Mouse (Mus musculus) forebrain, embryonic 16.5 days (tissue): ENCODE results near the gene Chst11. TPM values are rescaled to one million over a fixed set of nuclear protein-coding genes. Genes with fewer than 3 reads are reported as not detected.
"Not testable (repeated sequence)": the region's sequence is repeated elsewhere in the genome, so short reads cannot be mapped to it uniquely, and the experiment has no call there.

Experiments used
- ATAC-seq: fragments of 200-750 bp; cut with Nextera tagmentation; 2 replicates; pipeline ENCODE4 v1.8.0; 2017; ENCODE audit warnings: mild to moderate bottlenecking, moderate library complexity
- H3K27ac ChIP-seq: fragments of 300-500 bp; sonication (generic); 2 replicates; pipeline ENCODE4 v1.5.1; 2014; ENCODE audit warnings: low read length, control low read depth
- H3K27me3 ChIP-seq: fragments of 300-500 bp; sonication (generic); replicated peaks from 2 replicates; pipeline ENCODE4 v1.6.1; 2014; ENCODE audit warnings: low read length; ENCODE audit not compliant: control insufficient read depth, insufficient read depth
- H3K36me3 ChIP-seq: fragments of 300-500 bp; sonication (generic); 2 replicates; pipeline ENCODE4 v1.6.1; 2014; ENCODE audit not compliant: control insufficient read depth, insufficient read depth
- H3K4me1 ChIP-seq: fragments of 300-500 bp; sonication (generic); replicated peaks from 2 replicates; pipeline ENCODE4 v1.6.1; 2014; ENCODE audit warnings: low read length; ENCODE audit not compliant: control insufficient read depth, insufficient read depth
- H3K4me2 ChIP-seq: fragments of 300-500 bp; sonication (generic); 2 replicates; pipeline ENCODE4 v1.6.1; 2014; ENCODE audit warnings: mild to moderate bottlenecking, low read length, control low read depth
- H3K4me3 ChIP-seq: fragments of 300-500 bp; sonication (generic); replicated peaks from 2 replicates; pipeline ENCODE4 v1.5.1; 2014; ENCODE audit warnings: mild to moderate bottlenecking, low read length, control low read depth
- H3K9ac ChIP-seq: fragments of 300-500 bp; sonication (generic); replicated peaks from 2 replicates; pipeline ENCODE4 v1.6.1; 2014; ENCODE audit warnings: low read depth, low read length, control low read depth
- H3K9me3 ChIP-seq: fragments of 300-500 bp; sonication (generic); 2 replicates; pipeline ENCODE4 v1.6.1; 2016; ENCODE audit warnings: low read length; ENCODE audit not compliant: control insufficient read depth
- WGBS: fragments of 180-500 bp; shearing (Covaris S2); extraction: QIAGEN DNeasy Blood & Tissue Kit; methylation state at CpG from one replicate; pipeline ENCODE4 v1.1.7; 2014; 5-methylcytosine and 5-hydroxymethylcytosine counted together
- polyA plus RNA-seq: library from polyadenylated mRNA; unstranded; fragments of >200 nt; fragmentation: Nextera tagmentation; extraction: Ambion mirVana; gene quantifications from 2 replicates; pipeline ENCODE4 v1.2.1, GENCODE M21; 2015

Chst11 gene
- polyA plus RNA-seq, 1 experiment from 2014 or later = 3.4 TPM

DNA sequence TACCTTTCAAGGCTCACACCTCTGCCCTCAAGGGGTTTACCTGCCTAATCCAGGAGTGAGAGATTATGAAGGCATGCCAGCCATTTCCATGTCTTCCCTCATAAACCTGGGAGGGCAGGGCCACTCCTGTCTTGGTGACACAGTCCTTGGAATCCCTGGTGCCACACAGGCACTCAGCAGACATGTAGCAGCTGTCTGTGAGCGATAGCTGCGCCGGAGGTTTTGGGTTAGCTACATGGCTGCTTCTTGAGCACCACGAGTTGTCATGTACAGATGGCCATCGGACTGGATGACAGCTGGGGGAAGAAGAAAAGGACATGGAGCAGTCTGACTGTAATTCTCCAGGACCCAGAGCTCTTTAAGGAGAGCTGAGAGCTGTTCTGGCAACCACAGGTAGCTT lies 129.3 kb downstream of the Chst11 start:
- H3K27me3 ChIP-seq = no peaks in the 10 kb centered on the region
- WGBS = 80% methylated on average over 5 of the region's 5 CpGs
- no peak overlapping the region for H3K27ac ChIP-seq
- no peak overlapping the region for H3K4me3 ChIP-seq
- H3K9ac ChIP-seq = no peak overlapping the region
- H3K36me3 ChIP-seq = no peaks in the 10 kb centered on the region
- ATAC-seq = no peak
- no peak overlapping the region for H3K4me2 ChIP-seq
- peaks cover 23% of the 10 kb centered on the region for H3K4me1 ChIP-seq
- no peaks in the 10 kb centered on the region for H3K9me3 ChIP-seq

DNA sequence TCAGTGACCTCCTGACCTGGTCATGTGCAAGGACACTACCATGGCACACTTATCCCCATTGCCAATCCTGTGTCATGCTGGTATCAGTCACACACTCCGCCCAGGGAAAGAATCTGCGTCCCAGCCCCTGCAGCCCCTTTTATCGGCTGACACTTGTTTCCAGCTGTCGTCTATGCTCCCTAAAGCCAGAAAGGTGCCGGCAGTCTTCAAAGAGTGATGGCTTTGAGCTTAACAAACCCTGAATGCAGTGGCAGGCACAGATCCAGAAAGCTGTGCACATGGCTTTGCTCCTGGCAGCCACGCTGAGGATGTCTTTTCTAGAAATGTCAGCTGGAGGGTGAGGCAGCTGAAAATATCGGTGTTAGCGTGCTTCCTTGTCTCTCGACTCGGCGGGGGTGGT lies 131.6 kb downstream of the Chst11 start:
- no peak for ATAC-seq
- H3K9me3 ChIP-seq = no peaks in the 10 kb centered on the region
- WGBS = 12% methylated on average over 11 of the region's 11 CpGs
- H3K27ac ChIP-seq = no peak overlapping the region
- no peaks in the 10 kb centered on the region for H3K36me3 ChIP-seq
- no peak overlapping the region for H3K9ac ChIP-seq
- no peak overlapping the region for H3K4me3 ChIP-seq
- H3K4me1 ChIP-seq = peaks cover 19% of the 10 kb centered on the region
- H3K27me3 ChIP-seq = no peaks in the 10 kb centered on the region
- H3K4me2 ChIP-seq = no peak overlapping the region

DNA sequence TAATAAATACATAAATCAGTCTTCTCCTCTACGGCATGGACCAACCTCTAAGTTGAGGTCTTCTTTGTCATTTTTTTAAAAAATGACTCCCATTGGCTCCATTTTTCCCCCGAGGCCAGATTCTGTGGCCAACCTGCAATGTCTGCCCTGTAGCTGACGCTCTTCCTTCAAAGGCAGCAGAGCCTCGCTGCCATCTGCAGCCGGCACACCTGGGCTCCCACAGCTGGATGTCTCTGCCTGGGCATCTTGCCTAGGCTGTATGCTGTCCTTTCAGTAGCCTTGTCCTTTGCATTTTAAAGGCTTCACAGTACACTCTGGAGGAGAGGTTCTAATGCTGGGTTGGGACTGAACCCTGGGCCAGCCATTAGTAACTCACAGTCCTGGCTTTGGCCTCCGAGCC lies 132.6 kb downstream of the Chst11 start:
- no peaks in the 10 kb centered on the region for H3K9me3 ChIP-seq
- no peak overlapping the region for H3K4me3 ChIP-seq
- H3K27ac ChIP-seq = no peak overlapping the region
- no peak overlapping the region for H3K9ac ChIP-seq
- H3K36me3 ChIP-seq = no peaks in the 10 kb centered on the region
- no peaks in the 10 kb centered on the region for H3K27me3 ChIP-seq
- WGBS = 82% methylated on average over 6 of the region's 6 CpGs
- peaks cover 13% of the 10 kb centered on the region for H3K4me1 ChIP-seq
- H3K4me2 ChIP-seq = no peak overlapping the region
- no peak for ATAC-seq

DNA sequence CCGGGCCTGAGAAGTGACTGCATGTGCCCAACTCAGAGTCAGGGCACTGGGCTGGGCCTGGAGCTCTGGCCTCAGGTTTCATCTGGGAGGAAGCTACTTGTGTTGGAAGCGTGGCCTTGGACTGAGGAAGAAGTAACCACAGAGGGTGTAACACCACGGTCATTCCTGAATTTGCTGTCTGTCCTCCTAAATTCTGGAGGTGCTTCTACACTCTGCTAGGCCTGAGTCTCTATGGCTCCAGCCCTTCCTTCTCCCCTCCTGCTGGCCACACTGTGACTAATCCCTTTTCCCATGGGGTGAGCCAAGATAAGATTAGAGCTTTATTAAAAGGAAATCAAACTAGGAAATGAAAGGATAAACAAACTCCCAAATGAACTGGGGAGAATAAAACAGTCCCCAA lies 133.3 kb downstream of the Chst11 start:
- Histone ChIP-seq H3K9ac (no peak overlapping the region), H3K4me2 (no peak overlapping the region), H3K36me3 (no peaks in the 10 kb centered on the region), H3K4me3 (no peak overlapping the region), H3K4me1 (peaks cover 13% of the 10 kb centered on the region), H3K27me3 (no peaks in the 10 kb centered on the region), H3K27ac (no peak overlapping the region), H3K9me3 (no peaks in the 10 kb centered on the region)
- 69% methylated on average over 3 of the region's 3 CpGs for WGBS
- ATAC-seq = no peak

DNA sequence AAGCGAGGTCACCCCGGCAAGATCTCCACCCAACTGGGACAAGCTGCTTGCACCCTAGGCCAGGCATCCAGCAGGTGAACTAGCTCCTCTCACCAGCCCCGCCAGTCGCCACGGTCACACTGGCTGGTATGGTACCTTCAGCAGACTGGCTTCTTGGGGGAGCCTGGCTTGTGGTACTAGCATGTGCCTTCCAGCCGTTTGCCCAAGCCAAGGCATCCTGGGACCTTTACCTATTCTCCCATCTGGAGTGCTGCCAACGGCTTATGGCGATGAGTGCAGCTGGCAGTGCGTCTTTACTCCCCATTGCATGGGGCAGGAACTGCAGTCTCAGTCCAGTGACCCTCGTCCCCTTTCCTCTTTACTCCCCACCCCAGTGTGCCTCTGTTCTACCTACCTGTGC lies 133.7 kb downstream of the Chst11 start:
- Histone ChIP-seq H3K4me1 (peaks cover 13% of the 10 kb centered on the region), H3K36me3 (no peaks in the 10 kb centered on the region), H3K9me3 (no peaks in the 10 kb centered on the region), H3K27ac (no peak overlapping the region), H3K4me2 (no peak overlapping the region), H3K27me3 (no peaks in the 10 kb centered on the region), H3K4me3 (no peak overlapping the region), H3K9ac (no peak overlapping the region)
- no peak for ATAC-seq
- WGBS = 55% methylated on average over 10 of the region's 10 CpGs

DNA sequence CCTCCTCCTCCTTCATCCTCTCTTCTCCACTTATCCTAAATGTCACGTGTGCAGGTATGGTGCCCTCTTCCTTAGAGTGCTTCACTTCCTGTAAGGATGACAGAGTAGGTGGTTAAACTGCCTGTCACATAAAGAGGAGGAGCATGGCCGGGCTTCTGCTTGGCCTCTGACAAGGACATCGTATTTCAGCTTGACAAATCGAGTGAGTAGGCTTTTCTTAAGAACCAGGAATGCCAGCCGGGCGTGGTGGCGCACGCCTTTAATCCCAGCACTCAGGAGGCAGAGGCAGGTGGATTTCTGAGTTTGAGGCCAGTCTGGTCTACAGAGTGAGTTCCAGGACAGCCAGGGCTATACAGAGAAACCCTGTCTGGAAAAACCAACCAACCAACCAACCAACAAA lies 134.2 kb downstream of the Chst11 start:
- H3K4me3 ChIP-seq, H3K9ac ChIP-seq, H3K4me2 ChIP-seq, H3K36me3 ChIP-seq, ATAC-seq, H3K27ac ChIP-seq, H3K9me3 ChIP-seq, H3K27me3 ChIP-seq: not testable (repeated sequence)
- H3K4me1 ChIP-seq = peaks cover 13% of the 10 kb centered on the region
- 91% methylated on average over 8 of the region's 8 CpGs for WGBS

DNA sequence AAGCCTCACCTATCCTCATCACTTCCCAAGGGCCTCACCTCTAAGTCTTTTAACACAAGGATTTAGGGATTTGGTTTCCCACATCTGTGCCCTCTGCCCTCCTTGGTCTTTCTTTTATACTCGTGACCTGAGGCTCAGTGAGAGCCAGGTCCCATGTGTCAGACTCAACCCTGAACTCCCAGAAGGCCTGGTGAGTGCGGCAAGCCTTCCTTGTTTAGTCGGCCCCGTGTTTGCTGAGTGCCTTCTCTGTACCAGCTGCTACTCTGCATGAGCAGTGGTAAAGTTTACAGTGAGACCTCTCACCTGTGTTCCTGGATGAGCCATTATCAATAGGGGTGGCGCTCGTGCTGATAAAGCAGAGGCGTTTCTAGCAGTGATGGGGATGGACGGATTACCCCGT lies 134.6 kb downstream of the Chst11 start:
- WGBS = 82% methylated on average over 9 of the region's 9 CpGs
- H3K4me1 ChIP-seq = peaks cover 13% of the 10 kb centered on the region
- H3K4me3 ChIP-seq = no peak overlapping the region
- no peak for ATAC-seq
- H3K27me3 ChIP-seq = no peaks in the 10 kb centered on the region
- H3K9ac ChIP-seq = no peak overlapping the region
- H3K36me3 ChIP-seq = no peaks in the 10 kb centered on the region
- H3K4me2 ChIP-seq = no peak overlapping the region
- H3K27ac ChIP-seq = no peak overlapping the region
- no peaks in the 10 kb centered on the region for H3K9me3 ChIP-seq

DNA sequence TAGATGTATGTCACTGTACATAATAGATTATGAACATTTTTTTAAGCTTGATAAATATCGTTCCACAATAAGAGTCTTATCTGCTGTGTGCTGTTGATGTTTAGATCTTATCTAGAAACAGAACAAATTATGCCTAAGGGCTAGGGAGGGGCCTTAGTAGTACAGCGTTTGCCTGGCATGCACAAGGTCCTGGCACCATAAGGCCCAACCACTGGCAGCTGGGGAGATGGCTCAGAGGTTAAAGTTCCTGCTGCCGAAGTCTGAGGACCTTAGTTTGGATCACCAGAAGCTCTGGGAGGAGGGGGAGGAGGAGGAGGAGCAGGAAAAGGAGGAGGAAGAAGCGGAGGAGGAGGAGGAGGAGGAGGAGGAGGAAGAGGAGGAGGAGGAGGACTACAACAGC lies 135.6 kb downstream of the Chst11 start:
- Histone ChIP-seq H3K36me3 (no peaks in the 10 kb centered on the region), H3K27ac (no peak overlapping the region), H3K9ac (no peak overlapping the region), H3K27me3 (no peaks in the 10 kb centered on the region), H3K4me1 (peaks cover 13% of the 10 kb centered on the region), H3K4me3 (no peak overlapping the region), H3K4me2 (no peak overlapping the region), H3K9me3 (no peaks in the 10 kb centered on the region)
- 80% methylated on average over 4 of the region's 4 CpGs for WGBS
- no peak for ATAC-seq

DNA sequence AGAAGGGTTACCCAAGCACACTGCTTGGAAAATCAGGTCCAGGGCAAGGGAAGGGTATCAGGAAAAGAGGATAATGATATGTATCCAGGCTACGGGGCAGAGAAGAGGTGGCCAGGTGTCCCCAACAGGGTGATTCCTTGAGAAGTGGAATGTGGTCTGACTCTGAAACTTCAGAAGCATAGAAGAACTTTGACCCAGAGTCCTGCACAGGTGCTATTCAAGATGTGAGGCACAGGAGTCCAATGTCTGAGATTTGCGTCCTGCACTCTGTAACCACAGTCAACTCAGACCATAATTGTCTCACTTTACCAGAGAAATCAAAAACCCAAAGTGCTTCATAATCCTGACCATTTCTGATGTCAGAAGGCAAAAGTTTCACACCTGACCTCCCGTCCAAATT lies 139.3 kb downstream of the Chst11 start:
- peaks cover 2% of the 10 kb centered on the region; the same call in 1 of the 2 replicates for H3K4me1 ChIP-seq
- no peak overlapping the region for H3K27ac ChIP-seq
- no peak overlapping the region for H3K4me3 ChIP-seq
- no peak overlapping the region for H3K9ac ChIP-seq
- H3K36me3 ChIP-seq = no peaks in the 10 kb centered on the region
- no peak for ATAC-seq
- no peaks in the 10 kb centered on the region for H3K27me3 ChIP-seq
- H3K9me3 ChIP-seq = no peaks in the 10 kb centered on the region
- 97% methylated on average over 3 of the region's 3 CpGs for WGBS
- H3K4me2 ChIP-seq = no peak overlapping the region

DNA sequence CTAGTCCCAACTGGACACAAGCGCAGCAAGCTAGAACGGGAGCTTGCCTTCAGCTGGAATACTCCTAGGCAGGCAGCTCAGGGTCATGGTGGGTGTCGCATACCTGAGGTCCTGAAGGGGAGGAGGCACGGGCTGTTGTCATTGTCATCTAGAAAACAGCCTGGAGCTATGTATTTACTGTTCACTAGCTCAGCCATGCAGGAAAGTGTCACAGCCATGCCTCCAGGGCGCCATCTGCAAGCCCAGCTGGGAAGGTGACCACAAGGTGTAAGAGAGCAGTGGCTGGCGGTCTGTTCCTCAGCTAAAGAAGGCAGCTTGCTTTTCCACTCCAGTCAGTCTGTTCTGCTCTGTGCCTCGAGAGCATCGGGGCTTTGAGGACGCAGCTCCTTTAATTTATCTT lies 141.1 kb downstream of the Chst11 start:
- WGBS = 54% methylated on average over 9 of the region's 9 CpGs
- Histone ChIP-seq H3K9me3 (no peaks in the 10 kb centered on the region), H3K4me3 (no peak overlapping the region), H3K27me3 (no peaks in the 10 kb centered on the region), H3K4me1 (peaks cover 17% of the 10 kb centered on the region), H3K27ac (no peak overlapping the region), H3K36me3 (no peaks in the 10 kb centered on the region), H3K9ac (no peak overlapping the region), H3K4me2 (no peak overlapping the region)
- ATAC-seq = no peak; the same call in 1 of the 2 replicates
